Mouse (Mus musculus) heart, embryonic 15.5 days (tissue): Measurements from ENCODE around the gene Commd7. TPM values are rescaled to one million over a fixed set of nuclear protein-coding genes. Genes with fewer than 3 reads are reported as not detected.

Experiments
- ATAC-seq: fragments of 200-750 bp; cut with Nextera tagmentation; replicated peaks from 2 replicates; pipeline ENCODE4 v1.8.0; 2017; ENCODE audit warnings: low read depth, moderate TSS enrichment; ENCODE audit not compliant: insufficient number of reproducible peaks, insufficient read depth, low FRiP score
- H3K27ac ChIP-seq: fragments of 300-500 bp; sonication (generic); 2 replicates; pipeline ENCODE4 v1.5.1; 2015; ENCODE audit warnings: mild to moderate bottlenecking, inconsistent platforms
- H3K27me3 ChIP-seq: fragments of 300-500 bp; sonication (generic); 2 replicates; pipeline ENCODE4 v1.6.1; 2015; ENCODE audit warnings: inconsistent platforms
- H3K36me3 ChIP-seq: fragments of 300-500 bp; sonication (generic); 2 replicates; pipeline ENCODE4 v1.6.1; 2015; ENCODE audit warnings: mild to moderate bottlenecking, inconsistent platforms
- H3K4me1 ChIP-seq: fragments of 300-500 bp; sonication (generic); replicated peaks from 2 replicates; pipeline ENCODE4 v1.6.1; 2015; ENCODE audit warnings: inconsistent platforms
- H3K4me2 ChIP-seq: fragments of 300-500 bp; sonication (generic); 2 replicates; pipeline ENCODE4 v1.6.1; 2015; ENCODE audit warnings: inconsistent platforms, mild to moderate bottlenecking, moderate library complexity
- H3K4me3 ChIP-seq: fragments of 300-500 bp; sonication (generic); 2 replicates; pipeline ENCODE4 v1.5.1; 2015; ENCODE audit warnings: mild to moderate bottlenecking, inconsistent platforms
- H3K9ac ChIP-seq: fragments of 300-500 bp; sonication (generic); 2 replicates; pipeline ENCODE4 v1.6.1; 2015; ENCODE audit warnings: mild to moderate bottlenecking, inconsistent platforms
- H3K9me3 ChIP-seq: fragments of 300-500 bp; sonication (generic); replicated peaks from 2 replicates; pipeline ENCODE4 v1.6.1; 2016; ENCODE audit warnings: inconsistent platforms
- WGBS: fragments of 180-500 bp; shearing (Covaris S2); methylation state at CpG from one replicate; pipeline ENCODE4 v1.1.7; 2015; ENCODE audit warnings: mixed read lengths; 5-methylcytosine and 5-hydroxymethylcytosine counted together
- polyA plus RNA-seq: library from polyadenylated mRNA; unstranded; fragments of >200 nt; fragmentation: Nextera tagmentation; extraction: Ambion mirVana; gene quantifications from 2 replicates; pipeline ENCODE4 v1.2.1, GENCODE M21; 2015

Gene Commd7
- polyA plus RNA-seq, 1 experiment from 2014 or later: 52.4 TPM

- H3K9me3 ChIP-seq: no peaks in the 10 kb centered on the region
- no peaks in the 10 kb centered on the region for H3K4me1 ChIP-seq
- H3K27ac ChIP-seq: no peak overlapping the region
- no peak overlapping the region for H3K4me3 ChIP-seq
- no peak for ATAC-seq
- 65% methylated on average over 10 of the region's 10 CpGs for WGBS
- H3K9ac ChIP-seq: no peak overlapping the region
- H3K27me3 ChIP-seq: no peaks in the 10 kb centered on the region
- no peak overlapping the region for H3K4me2 ChIP-seq
- H3K36me3 ChIP-seq: peaks cover 60% of the 10 kb centered on the region
Measured at GRCm38 (mm10) chr2:153618889-153619288, 13.7 kb downstream of the Commd7 start.

- peaks cover 55% of the 10 kb centered on the region for H3K36me3 ChIP-seq
- H3K9me3 ChIP-seq: no peaks in the 10 kb centered on the region
- 80% methylated on average over 6 of the region's 6 CpGs for WGBS
Measured at GRCm38 (mm10) chr2:153618439-153618838, 14.1 kb downstream of the Commd7 start.

GRCm38 (mm10) chr2:153616893-153617292, 15.7 kb downstream of the Commd7 start:
- Histone ChIP-seq H3K4me2 (no peak overlapping the region), H3K9ac (no peak overlapping the region), H3K36me3 (peaks cover 43% of the 10 kb centered on the region), H3K27me3 (no peaks in the 10 kb centered on the region), H3K27ac (no peak overlapping the region), H3K4me3 (no peak overlapping the region), H3K4me1 (peaks cover 10% of the 10 kb centered on the region), H3K9me3 (no peaks in the 10 kb centered on the region)
- ATAC-seq: no peak
- 85% methylated on average over 3 of the region's 3 CpGs for WGBS

More at GRCm38 (mm10) chr2:153618439-153618838, 14.1 kb downstream of the Commd7 start:
- H3K4me3 ChIP-seq: no peak overlapping the region
- H3K27me3 ChIP-seq: no peaks in the 10 kb centered on the region
- no peak overlapping the region for H3K27ac ChIP-seq
- no peak overlapping the region for H3K4me2 ChIP-seq
- no peak overlapping the region for H3K9ac ChIP-seq
- no peak for ATAC-seq
- H3K4me1 ChIP-seq: no peaks in the 10 kb centered on the region

- Histone ChIP-seq H3K9me3 (no peaks in the 10 kb centered on the region), H3K9ac (no peak overlapping the region), H3K4me3 (no peak overlapping the region), H3K4me2 (no peak overlapping the region), H3K36me3 (peaks cover 2% of the 10 kb centered on the region), H3K27me3 (no peaks in the 10 kb centered on the region), H3K4me1 (peaks cover 41% of the 10 kb centered on the region), H3K27ac (peak overlapping the region; percentile 28; the same call in 1 of the 2 replicates)
- WGBS: 33% methylated on average over 3 of the region's 3 CpGs
- no peak for ATAC-seq
Measured at GRCm38 (mm10) chr2:153612594-153613281, 19.8 kb downstream of the Commd7 start.

- no peak overlapping the region for H3K27ac ChIP-seq
- H3K9ac ChIP-seq: no peak overlapping the region
- no peak overlapping the region for H3K4me3 ChIP-seq
- H3K36me3 ChIP-seq: no peaks in the 10 kb centered on the region
- no peaks in the 10 kb centered on the region for H3K27me3 ChIP-seq
- H3K9me3 ChIP-seq: no peaks in the 10 kb centered on the region
- WGBS: 91% methylated on average over 1 of the region's 1 CpGs
- no peak for ATAC-seq
- H3K4me2 ChIP-seq: no peak overlapping the region
- H3K4me1 ChIP-seq: peaks cover 46% of the 10 kb centered on the region
Measured at GRCm38 (mm10) chr2:153611743-153612142, 20.8 kb downstream of the Commd7 start.

- no peak overlapping the region; the same call in 1 of the 2 replicates for H3K4me2 ChIP-seq
- H3K9ac ChIP-seq: peak overlapping the region; percentile 11; the same call in 1 of the 2 replicates
- H3K27ac ChIP-seq: peak overlapping the region; percentile 72
- no peaks in the 10 kb centered on the region for H3K9me3 ChIP-seq
- peaks cover 46% of the 10 kb centered on the region for H3K4me1 ChIP-seq
- 53% methylated on average over 7 of the region's 7 CpGs for WGBS
- no peak for ATAC-seq
- H3K36me3 ChIP-seq: no peaks in the 10 kb centered on the region
- no peak overlapping the region for H3K4me3 ChIP-seq
- no peaks in the 10 kb centered on the region for H3K27me3 ChIP-seq
Measured at GRCm38 (mm10) chr2:153611241-153611630, 21.3 kb downstream of the Commd7 start.

- peak; percentile 44 for ATAC-seq
- WGBS: 15% methylated on average over 12 of the region's 14 CpGs
- Histone ChIP-seq H3K4me1 (peaks cover 46% of the 10 kb centered on the region), H3K27me3 (no peaks in the 10 kb centered on the region), H3K4me3 (no peak overlapping the region), H3K9me3 (no peaks in the 10 kb centered on the region), H3K9ac (peak overlapping the region; percentile 11), H3K36me3 (no peaks in the 10 kb centered on the region), H3K4me2 (no peak overlapping the region; the same call in 1 of the 2 replicates), H3K27ac (peak overlapping the region; percentile 72)
Measured at GRCm38 (mm10) chr2:153610426-153611240, 21.9 kb downstream of the Commd7 start.

- Histone ChIP-seq H3K27ac (peak overlapping the region; percentile 72), H3K4me2 (no peak overlapping the region), H3K9me3 (no peaks in the 10 kb centered on the region), H3K4me3 (no peak overlapping the region), H3K9ac (no peak overlapping the region), H3K27me3 (no peaks in the 10 kb centered on the region), H3K36me3 (no peaks in the 10 kb centered on the region), H3K4me1 (peaks cover 46% of the 10 kb centered on the region)
- WGBS: 15% methylated on average over 9 of the region's 9 CpGs
- peak; percentile 74 for ATAC-seq
Measured at GRCm38 (mm10) chr2:153609548-153609947, 23.0 kb downstream of the Commd7 start.

GRCm38 (mm10) chr2:153609058-153609457, 23.5 kb downstream of the Commd7 start:
- no peaks in the 10 kb centered on the region for H3K36me3 ChIP-seq
- 0 out of 2 replicates have a peak overlapping the region, but pooled peaks have one; percentile 23 for H3K27ac ChIP-seq
- peaks cover 46% of the 10 kb centered on the region for H3K4me1 ChIP-seq
- H3K9ac ChIP-seq: no peak overlapping the region
- WGBS: 80% methylated on average over 8 of the region's 8 CpGs
- H3K4me2 ChIP-seq: no peak overlapping the region
- H3K27me3 ChIP-seq: no peaks in the 10 kb centered on the region
- H3K4me3 ChIP-seq: no peak overlapping the region
- no peaks in the 10 kb centered on the region for H3K9me3 ChIP-seq
- no peak for ATAC-seq

- WGBS: 73% methylated on average over 13 of the region's 13 CpGs
- no peaks in the 10 kb centered on the region for H3K27me3 ChIP-seq
- H3K4me2 ChIP-seq: no peak overlapping the region
- H3K27ac ChIP-seq: peak overlapping the region; percentile 21; the same call in 1 of the 2 replicates
- ATAC-seq: no peak
- H3K4me1 ChIP-seq: peaks cover 44% of the 10 kb centered on the region
- H3K4me3 ChIP-seq: no peak overlapping the region
- no peak overlapping the region for H3K9ac ChIP-seq
- no peaks in the 10 kb centered on the region for H3K36me3 ChIP-seq
- H3K9me3 ChIP-seq: no peaks in the 10 kb centered on the region
Measured at GRCm38 (mm10) chr2:153607870-153608515, 24.6 kb downstream of the Commd7 start.

- H3K27ac ChIP-seq: no peak overlapping the region
- 82% methylated on average over 3 of the region's 3 CpGs for WGBS
- H3K9ac ChIP-seq: no peak overlapping the region
- peaks cover 36% of the 10 kb centered on the region for H3K4me1 ChIP-seq
- H3K4me3 ChIP-seq: no peak overlapping the region
- H3K9me3 ChIP-seq: no peaks in the 10 kb centered on the region
- H3K27me3 ChIP-seq: no peaks in the 10 kb centered on the region
- ATAC-seq: no peak
- no peaks in the 10 kb centered on the region for H3K36me3 ChIP-seq
- no peak overlapping the region for H3K4me2 ChIP-seq
Measured at GRCm38 (mm10) chr2:153606421-153606820, 26.2 kb downstream of the Commd7 start.
